Mouse (Mus musculus): ENCODE results near the gene Ddhd1. TPM values are rescaled to one million over a fixed set of nuclear protein-coding genes. Genes with fewer than 3 reads are reported as not detected.

Ddhd1 gene
- polyA plus RNA-seq, 1 experiment from 2014 or later: 4.7 TPM

DNA sequence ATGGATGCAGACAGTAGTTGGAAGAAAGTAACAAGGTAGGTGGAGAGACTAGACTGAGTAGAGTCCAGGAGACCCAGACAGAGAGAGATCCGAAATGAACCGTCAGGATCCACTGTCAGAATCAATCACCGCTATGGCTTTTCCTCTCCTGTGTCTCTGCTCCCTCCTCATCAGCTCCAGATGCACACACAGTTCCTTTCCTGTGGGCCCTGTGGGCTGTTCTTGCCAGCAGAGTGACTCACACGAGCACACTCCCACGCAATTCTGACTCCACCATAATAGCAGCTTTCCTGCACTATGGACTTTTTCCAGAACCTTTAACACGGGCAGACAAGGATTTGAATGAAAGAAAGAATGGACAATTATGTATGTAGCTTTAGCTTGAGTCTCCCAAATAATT, 96.3 kb downstream of the Ddhd1 start:
- Histone ChIP-seq H3K27me3 (ENCODE audit: insufficient read depth, low read length) (no peaks in the 10 kb centered on the region), H3K4me2 (replicated peaks; ENCODE audit: low read depth, low read length) (no peak overlapping the region), H3K9ac (replicated peaks; ENCODE audit: low read length) (no peak overlapping the region), H3K4me3 (ENCODE audit: low read length) (no peak overlapping the region), H3K9me3 (ENCODE audit: low read length) (no peaks in the 10 kb centered on the region), H3K36me3 (ENCODE audit: insufficient read depth, low read length) (no peaks in the 10 kb centered on the region), H3K4me1 (ENCODE audit: insufficient read depth, low read length) (peaks cover 15% of the 10 kb centered on the region), H3K27ac (ENCODE audit: low read length) (no peak overlapping the region)
- no peak for ATAC-seq (ENCODE audit: low FRiP score, low TSS enrichment)
- WGBS: 61% methylated on average over 6 of the region's 6 CpGs

GRCm38 (mm10) chr14:45559018-45559417, 98.9 kb downstream of the Ddhd1 start:
- Histone ChIP-seq H3K9ac (replicated peaks; ENCODE audit: low read length) (no peak overlapping the region), H3K27me3 (ENCODE audit: insufficient read depth, low read length) (no peaks in the 10 kb centered on the region), H3K4me3 (ENCODE audit: low read length) (no peak overlapping the region), H3K36me3 (ENCODE audit: insufficient read depth, low read length) (no peaks in the 10 kb centered on the region), H3K4me1 (ENCODE audit: insufficient read depth, low read length) (no peaks in the 10 kb centered on the region), H3K27ac (ENCODE audit: low read length) (no peak overlapping the region), H3K9me3 (ENCODE audit: low read length) (no peaks in the 10 kb centered on the region), H3K4me2 (replicated peaks; ENCODE audit: low read depth, low read length) (no peak overlapping the region)
- no peak for ATAC-seq (ENCODE audit: low FRiP score, low TSS enrichment)
- 96% methylated on average over 1 of the region's 1 CpGs for WGBS

GRCm38 (mm10) chr14:45554336-45554735, 103.6 kb downstream of the Ddhd1 start:
- H3K4me1 ChIP-seq (ENCODE audit: insufficient read depth, low read length): peaks cover 7% of the 10 kb centered on the region; the same call in 1 of the 2 replicates
- no peaks in the 10 kb centered on the region for H3K9me3 ChIP-seq (ENCODE audit: low read length)
- H3K27ac ChIP-seq (ENCODE audit: low read length): no peak overlapping the region
- H3K4me3 ChIP-seq (ENCODE audit: low read length): no peak overlapping the region
- H3K9ac ChIP-seq (replicated peaks; ENCODE audit: low read length): no peak overlapping the region
- H3K36me3 ChIP-seq (ENCODE audit: insufficient read depth, low read length): no peaks in the 10 kb centered on the region
- H3K4me2 ChIP-seq (replicated peaks; ENCODE audit: low read depth, low read length): no peak overlapping the region
- ATAC-seq (ENCODE audit: low FRiP score, low TSS enrichment): no peak
- no peaks in the 10 kb centered on the region for H3K27me3 ChIP-seq (ENCODE audit: insufficient read depth, low read length)
- 85% methylated on average over 6 of the region's 6 CpGs for WGBS

- 66% methylated on average over 2 of the region's 2 CpGs for WGBS
- H3K4me2 ChIP-seq (replicated peaks; ENCODE audit: low read depth, low read length): no peak overlapping the region
- H3K27ac ChIP-seq (ENCODE audit: low read length): no peak overlapping the region
- H3K27me3 ChIP-seq (ENCODE audit: insufficient read depth, low read length): no peaks in the 10 kb centered on the region
- no peak for ATAC-seq (ENCODE audit: low FRiP score, low TSS enrichment)
- H3K4me3 ChIP-seq (ENCODE audit: low read length): no peak overlapping the region
- H3K9ac ChIP-seq (replicated peaks; ENCODE audit: low read length): no peak overlapping the region
- H3K36me3 ChIP-seq (ENCODE audit: insufficient read depth, low read length): no peaks in the 10 kb centered on the region
- H3K4me1 ChIP-seq (ENCODE audit: insufficient read depth, low read length): peaks cover 7% of the 10 kb centered on the region; the same call in 1 of the 2 replicates
- no peaks in the 10 kb centered on the region for H3K9me3 ChIP-seq (ENCODE audit: low read length)
Measured at GRCm38 (mm10) chr14:45553854-45554253, 104.1 kb downstream of the Ddhd1 start.

GRCm38 (mm10) chr14:45552431-45552830, 105.5 kb downstream of the Ddhd1 start:
- H3K9me3 ChIP-seq (ENCODE audit: low read length): no peaks in the 10 kb centered on the region
- no peak overlapping the region for H3K4me2 ChIP-seq (replicated peaks; ENCODE audit: low read depth, low read length)
- H3K4me3 ChIP-seq (ENCODE audit: low read length): no peak overlapping the region
- H3K9ac ChIP-seq (replicated peaks; ENCODE audit: low read length): no peak overlapping the region
- H3K4me1 ChIP-seq (ENCODE audit: insufficient read depth, low read length): peaks cover 7% of the 10 kb centered on the region; the same call in 1 of the 2 replicates
- no peak for ATAC-seq (ENCODE audit: low FRiP score, low TSS enrichment)
- no peaks in the 10 kb centered on the region for H3K27me3 ChIP-seq (ENCODE audit: insufficient read depth, low read length)
- no peaks in the 10 kb centered on the region for H3K36me3 ChIP-seq (ENCODE audit: insufficient read depth, low read length)
- H3K27ac ChIP-seq (ENCODE audit: low read length): no peak overlapping the region
- WGBS: 87% methylated on average over 4 of the region's 4 CpGs

GRCm38 (mm10) chr14:45551121-45551768, 106.7 kb downstream of the Ddhd1 start:
- H3K9me3 ChIP-seq (ENCODE audit: low read length): no peaks in the 10 kb centered on the region
- no peak overlapping the region for H3K27ac ChIP-seq (ENCODE audit: low read length)
- no peaks in the 10 kb centered on the region for H3K36me3 ChIP-seq (ENCODE audit: insufficient read depth, low read length)
- peaks cover 7% of the 10 kb centered on the region; the same call in 1 of the 2 replicates for H3K4me1 ChIP-seq (ENCODE audit: insufficient read depth, low read length)
- H3K4me3 ChIP-seq (ENCODE audit: low read length): no peak overlapping the region
- ATAC-seq (ENCODE audit: low FRiP score, low TSS enrichment): no peak
- H3K27me3 ChIP-seq (ENCODE audit: insufficient read depth, low read length): no peaks in the 10 kb centered on the region; the same call in 1 of the 2 replicates
- no peak overlapping the region for H3K9ac ChIP-seq (replicated peaks; ENCODE audit: low read length)
- 70% methylated on average over 17 of the region's 17 CpGs for WGBS
- H3K4me2 ChIP-seq (replicated peaks; ENCODE audit: low read depth, low read length): no peak overlapping the region

GRCm38 (mm10) chr14:45550010-45550647, 107.8 kb downstream of the Ddhd1 start:
- Histone ChIP-seq H3K4me2 (replicated peaks; ENCODE audit: low read depth, low read length) (no peak overlapping the region), H3K4me1 (ENCODE audit: insufficient read depth, low read length) (peaks cover 9% of the 10 kb centered on the region), H3K27ac (ENCODE audit: low read length) (no peak overlapping the region), H3K9ac (replicated peaks; ENCODE audit: low read length) (no peak overlapping the region), H3K36me3 (ENCODE audit: insufficient read depth, low read length) (no peaks in the 10 kb centered on the region), H3K27me3 (ENCODE audit: insufficient read depth, low read length) (no peaks in the 10 kb centered on the region; the same call in 1 of the 2 replicates), H3K4me3 (ENCODE audit: low read length) (no peak overlapping the region), H3K9me3 (ENCODE audit: low read length) (no peaks in the 10 kb centered on the region)
- WGBS: 38% methylated on average over 13 of the region's 13 CpGs
- no peak for ATAC-seq (ENCODE audit: low FRiP score, low TSS enrichment)

DNA sequence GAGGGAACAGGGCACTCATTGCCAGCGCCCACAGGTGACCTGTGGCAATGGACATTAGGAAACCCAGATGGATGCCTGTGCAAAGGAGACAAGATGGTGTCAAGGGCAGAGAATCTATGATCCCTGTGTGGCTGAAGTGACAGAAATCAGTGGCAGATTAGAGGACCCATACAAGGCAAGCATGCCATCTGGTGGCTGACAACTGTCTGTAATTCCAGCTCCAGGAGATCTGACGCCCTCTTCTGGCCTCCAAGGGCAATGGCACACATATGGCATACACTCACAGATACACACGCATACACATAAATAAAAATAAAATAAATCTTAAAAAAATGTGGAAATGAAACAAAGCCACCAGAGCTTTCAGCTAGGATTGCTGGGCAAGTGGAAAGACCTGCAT, 109.8 kb downstream of the Ddhd1 start:
- Histone ChIP-seq H3K36me3 (ENCODE audit: insufficient read depth, low read length) (no peaks in the 10 kb centered on the region), H3K4me1 (ENCODE audit: insufficient read depth, low read length) (peaks cover 11% of the 10 kb centered on the region), H3K9me3 (ENCODE audit: low read length) (no peaks in the 10 kb centered on the region), H3K27me3 (ENCODE audit: insufficient read depth, low read length) (no peaks in the 10 kb centered on the region; the same call in 1 of the 2 replicates), H3K9ac (replicated peaks; ENCODE audit: low read length) (no peak overlapping the region), H3K4me3 (ENCODE audit: low read length) (no peak overlapping the region), H3K27ac (ENCODE audit: low read length) (no peak overlapping the region), H3K4me2 (replicated peaks; ENCODE audit: low read depth, low read length) (no peak overlapping the region)
- no peak for ATAC-seq (ENCODE audit: low FRiP score, low TSS enrichment)
- WGBS: 86% methylated on average over 3 of the region's 3 CpGs

DNA sequence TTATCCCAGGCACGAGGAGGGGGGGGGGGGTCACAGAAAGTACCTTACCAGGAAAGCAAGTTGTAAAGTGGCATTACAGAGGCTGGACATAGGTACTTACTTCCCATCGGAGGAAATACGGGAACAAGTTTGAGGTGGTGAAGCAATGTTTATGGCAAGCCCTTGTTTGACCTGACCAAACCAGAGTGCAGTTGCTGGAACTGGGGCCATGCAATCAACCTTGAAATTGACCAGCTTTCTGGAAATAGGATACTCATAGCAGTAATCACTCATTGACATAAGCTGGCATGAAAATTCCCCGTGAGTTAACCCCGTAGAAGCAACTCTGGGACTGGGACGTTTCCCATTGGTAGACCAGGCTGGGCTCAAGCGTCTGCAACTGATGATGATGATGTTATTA, 113.0 kb downstream of the Ddhd1 start:
- Histone ChIP-seq H3K27ac (ENCODE audit: low read length) (no peak overlapping the region), H3K4me3 (ENCODE audit: low read length) (no peak overlapping the region), H3K4me2 (replicated peaks; ENCODE audit: low read depth, low read length) (no peak overlapping the region), H3K9me3 (ENCODE audit: low read length) (no peaks in the 10 kb centered on the region), H3K9ac (replicated peaks; ENCODE audit: low read length) (no peak overlapping the region), H3K4me1 (ENCODE audit: insufficient read depth, low read length) (peaks cover 7% of the 10 kb centered on the region; the same call in 1 of the 2 replicates), H3K36me3 (ENCODE audit: insufficient read depth, low read length) (no peaks in the 10 kb centered on the region), H3K27me3 (ENCODE audit: insufficient read depth, low read length) (no peaks in the 10 kb centered on the region; the same call in 1 of the 2 replicates)
- 53% methylated on average over 7 of the region's 7 CpGs for WGBS
- 0 out of 2 replicates have a peak, but pooled peaks have one; percentile 24 for ATAC-seq (ENCODE audit: low FRiP score, low TSS enrichment)

GRCm38 (mm10) chr14:45544026-45544425, 113.9 kb downstream of the Ddhd1 start:
- no peaks in the 10 kb centered on the region; the same call in 1 of the 2 replicates for H3K27me3 ChIP-seq (ENCODE audit: insufficient read depth, low read length)
- H3K36me3 ChIP-seq (ENCODE audit: insufficient read depth, low read length): no peaks in the 10 kb centered on the region
- H3K9me3 ChIP-seq (ENCODE audit: low read length): no peaks in the 10 kb centered on the region
- 49% methylated on average over 5 of the region's 6 CpGs for WGBS
- no peak overlapping the region for H3K4me2 ChIP-seq (replicated peaks; ENCODE audit: low read depth, low read length)
- no peak overlapping the region for H3K4me3 ChIP-seq (ENCODE audit: low read length)
- peaks cover 8% of the 10 kb centered on the region; the same call in 1 of the 2 replicates for H3K4me1 ChIP-seq (ENCODE audit: insufficient read depth, low read length)
- H3K9ac ChIP-seq (replicated peaks; ENCODE audit: low read length): no peak overlapping the region
- ATAC-seq (ENCODE audit: low FRiP score, low TSS enrichment): 0 out of 2 replicates have a peak, but pooled peaks have one; percentile 47
- H3K27ac ChIP-seq (ENCODE audit: low read length): no peak overlapping the region

Data from kidney, embryonic 16.5 days (tissue).